Mouse (Mus musculus): Measurements from ENCODE around the gene Jam3.

DNA sequence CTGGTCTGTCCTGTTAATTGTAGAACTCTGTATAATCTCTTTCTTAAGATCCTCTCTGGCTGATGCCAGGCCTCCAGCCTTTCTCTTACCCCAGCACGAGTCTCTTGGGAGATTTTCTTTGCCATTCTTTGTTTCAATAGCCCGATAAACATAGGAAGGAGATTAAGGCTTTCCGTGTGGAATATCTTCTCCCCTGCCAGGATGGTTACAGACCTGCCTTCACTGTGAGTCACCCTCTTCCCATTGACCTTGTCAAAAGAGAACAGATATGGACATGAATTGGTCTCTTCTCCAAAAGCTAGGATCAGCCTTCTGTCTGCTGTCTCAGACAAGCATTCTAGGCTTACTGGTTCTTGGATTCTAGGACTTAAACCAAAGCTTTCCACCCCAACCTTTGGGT, 15.5 kb upstream of the Jam3 start:
- TF ChIP-seq CTCF (IDR thresholded peaks at IDR 0.05; ENCODE audit: low read depth, low read length), result no peak
- no peak for TF ChIP-seq POLR2A (IDR thresholded peaks at IDR 0.05; ENCODE audit: extremely low read depth, insufficient read depth, low read length)
